Mouse (Mus musculus): ENCODE data around the gene Lrba. TPM values are rescaled to one million over a fixed set of nuclear protein-coding genes. Genes with fewer than 3 reads are reported as not detected.
A peak's percentile ranks its signal among the peaks of the same experiment; 100 is the strongest.

The Lrba gene
- polyA plus RNA-seq, 1 experiment from 2014 or later = 2.5 TPM

GRCm38 (mm10) chr3:86793264-86793663 lies 568.8 kb downstream of the Lrba start:
- no peak overlapping the region for H3K4me3 ChIP-seq
- H3K36me3 ChIP-seq = no peaks in the 10 kb centered on the region
- H3K27ac ChIP-seq = 0 out of 2 replicates have a peak overlapping the region, but pooled peaks have one; percentile 29
- H3K27me3 ChIP-seq (ENCODE audit: insufficient read depth, poor library complexity, severe bottlenecking) = no peaks in the 10 kb centered on the region
- no peak for DNase-seq (ENCODE audit: low spot score)
- peaks cover 42% of the 10 kb centered on the region for H3K4me1 ChIP-seq
- no peaks in the 10 kb centered on the region for H3K9me3 ChIP-seq
- WGBS = 71% methylated on average over 4 of the region's 4 CpGs

GRCm38 (mm10) chr3:86793720-86794191 lies 569.3 kb downstream of the Lrba start:
- no peaks in the 10 kb centered on the region for H3K9me3 ChIP-seq
- 0 out of 2 replicates have a peak overlapping the region, but pooled peaks have one; percentile 29 for H3K27ac ChIP-seq
- H3K27me3 ChIP-seq (ENCODE audit: insufficient read depth, poor library complexity, severe bottlenecking) = no peaks in the 10 kb centered on the region
- peaks cover 39% of the 10 kb centered on the region for H3K4me1 ChIP-seq
- H3K36me3 ChIP-seq = no peaks in the 10 kb centered on the region
- WGBS = 43% methylated on average over 1 of the region's 1 CpGs
- H3K4me3 ChIP-seq = no peak overlapping the region
- DNase-seq (ENCODE audit: low spot score) = no peak

GRCm38 (mm10) chr3:86796716-86797115 lies 572.2 kb downstream of the Lrba start:
- WGBS = 31% methylated on average over 6 of the region's 6 CpGs

GRCm38 (mm10) chr3:86797871-86798460 lies 573.5 kb downstream of the Lrba start:
- H3K4me3 ChIP-seq = no peak overlapping the region
- H3K36me3 ChIP-seq = no peaks in the 10 kb centered on the region
- H3K27ac ChIP-seq = peak overlapping the region; percentile 33; the same call in 1 of the 2 replicates
- H3K9me3 ChIP-seq = no peaks in the 10 kb centered on the region
- 67% methylated on average over 13 of the region's 13 CpGs for WGBS
- H3K27me3 ChIP-seq (ENCODE audit: insufficient read depth, poor library complexity, severe bottlenecking) = no peaks in the 10 kb centered on the region
- peaks cover 22% of the 10 kb centered on the region for H3K4me1 ChIP-seq
- no peak for DNase-seq (ENCODE audit: low spot score)

More at GRCm38 (mm10) chr3:86796716-86797115, 572.2 kb downstream of the Lrba start:
- Histone ChIP-seq H3K4me1 (peaks cover 20% of the 10 kb centered on the region), H3K27me3 (ENCODE audit: insufficient read depth, poor library complexity, severe bottlenecking) (no peaks in the 10 kb centered on the region), H3K4me3 (no peak overlapping the region), H3K36me3 (no peaks in the 10 kb centered on the region), H3K27ac (no peak overlapping the region), H3K9me3 (no peaks in the 10 kb centered on the region)
- no peak for DNase-seq (ENCODE audit: low spot score)

GRCm38 (mm10) chr3:86799041-86799440 lies 574.6 kb downstream of the Lrba start:
- Histone ChIP-seq H3K4me3 (no peak overlapping the region), H3K27me3 (ENCODE audit: insufficient read depth, poor library complexity, severe bottlenecking) (no peaks in the 10 kb centered on the region), H3K9me3 (no peaks in the 10 kb centered on the region), H3K4me1 (peaks cover 23% of the 10 kb centered on the region), H3K36me3 (no peaks in the 10 kb centered on the region), H3K27ac (peak overlapping the region; percentile 57; the same call in 1 of the 2 replicates)
- WGBS = 58% methylated on average over 9 of the region's 9 CpGs
- peak; percentile 93 for DNase-seq (ENCODE audit: low spot score)

GRCm38 (mm10) chr3:86800841-86801240 lies 576.4 kb downstream of the Lrba start:
- Histone ChIP-seq H3K4me3 (no peak overlapping the region), H3K36me3 (no peaks in the 10 kb centered on the region), H3K27me3 (ENCODE audit: insufficient read depth, poor library complexity, severe bottlenecking) (no peaks in the 10 kb centered on the region), H3K27ac (no peak overlapping the region), H3K4me1 (peaks cover 31% of the 10 kb centered on the region), H3K9me3 (no peaks in the 10 kb centered on the region)
- no peak for DNase-seq (ENCODE audit: low spot score)
- 86% methylated on average over 8 of the region's 8 CpGs for WGBS

GRCm38 (mm10) chr3:86802825-86803224 lies 578.3 kb downstream of the Lrba start:
- peak overlapping the region; percentile 48 for H3K27ac ChIP-seq
- DNase-seq (ENCODE audit: low spot score) = no peak
- WGBS = 45% methylated on average over 8 of the region's 8 CpGs

GRCm38 (mm10) chr3:86804265-86804664 lies 579.8 kb downstream of the Lrba start:
- Histone ChIP-seq H3K27me3 (ENCODE audit: insufficient read depth, poor library complexity, severe bottlenecking) (no peaks in the 10 kb centered on the region), H3K27ac (0 out of 2 replicates have a peak overlapping the region, but pooled peaks have one; percentile 10), H3K9me3 (no peaks in the 10 kb centered on the region), H3K4me3 (no peak overlapping the region), H3K36me3 (no peaks in the 10 kb centered on the region), H3K4me1 (peaks cover 19% of the 10 kb centered on the region)
- DNase-seq (ENCODE audit: low spot score) = no peak
- 73% methylated on average over 9 of the region's 9 CpGs for WGBS

More at GRCm38 (mm10) chr3:86802825-86803224, 578.3 kb downstream of the Lrba start:
- Histone ChIP-seq H3K27me3 (ENCODE audit: insufficient read depth, poor library complexity, severe bottlenecking) (no peaks in the 10 kb centered on the region), H3K9me3 (no peaks in the 10 kb centered on the region), H3K4me1 (peaks cover 22% of the 10 kb centered on the region), H3K36me3 (no peaks in the 10 kb centered on the region), H3K4me3 (no peak overlapping the region)

- no peak for DNase-seq (ENCODE audit: low spot score)
- 95% methylated on average over 9 of the region's 9 CpGs for WGBS
Measured at GRCm38 (mm10) chr3:86806834-86807233, 582.4 kb downstream of the Lrba start.

GRCm38 (mm10) chr3:86807750-86808467 lies 583.4 kb downstream of the Lrba start:
- no peak overlapping the region for H3K4me3 ChIP-seq
- peaks cover 19% of the 10 kb centered on the region for H3K4me1 ChIP-seq
- no peak overlapping the region for H3K27ac ChIP-seq
- no peak for DNase-seq (ENCODE audit: low spot score)
- H3K36me3 ChIP-seq = no peaks in the 10 kb centered on the region
- no peaks in the 10 kb centered on the region for H3K27me3 ChIP-seq (ENCODE audit: insufficient read depth, poor library complexity, severe bottlenecking)
- WGBS = 78% methylated on average over 14 of the region's 14 CpGs
- no peaks in the 10 kb centered on the region for H3K9me3 ChIP-seq

More at GRCm38 (mm10) chr3:86806834-86807233, 582.4 kb downstream of the Lrba start:
- Histone ChIP-seq H3K4me1 (peaks cover 19% of the 10 kb centered on the region), H3K27me3 (ENCODE audit: insufficient read depth, poor library complexity, severe bottlenecking) (no peaks in the 10 kb centered on the region), H3K27ac (no peak overlapping the region), H3K36me3 (no peaks in the 10 kb centered on the region), H3K9me3 (no peaks in the 10 kb centered on the region), H3K4me3 (no peak overlapping the region)

- peaks cover 10% of the 10 kb centered on the region for H3K4me1 ChIP-seq
- no peaks in the 10 kb centered on the region for H3K9me3 ChIP-seq
- H3K36me3 ChIP-seq = no peaks in the 10 kb centered on the region
- H3K27ac ChIP-seq = no peak overlapping the region
- DNase-seq (ENCODE audit: low spot score) = no peak
- H3K27me3 ChIP-seq (ENCODE audit: insufficient read depth, poor library complexity, severe bottlenecking) = no peaks in the 10 kb centered on the region
- no peak overlapping the region for H3K4me3 ChIP-seq
- 80% methylated on average over 9 of the region's 9 CpGs for WGBS
Measured at GRCm38 (mm10) chr3:86809199-86809598, 584.7 kb downstream of the Lrba start.

GRCm38 (mm10) chr3:86809646-86810045 lies 585.2 kb downstream of the Lrba start:
- no peak overlapping the region for H3K4me3 ChIP-seq
- WGBS = 33% methylated on average over 2 of the region's 2 CpGs
- H3K27me3 ChIP-seq (ENCODE audit: insufficient read depth, poor library complexity, severe bottlenecking) = no peaks in the 10 kb centered on the region
- 0 out of 2 replicates have a peak overlapping the region, but pooled peaks have one; percentile 13 for H3K27ac ChIP-seq
- no peak for DNase-seq (ENCODE audit: low spot score)
- peaks cover 5% of the 10 kb centered on the region; the same call in 1 of the 2 replicates for H3K4me1 ChIP-seq
- H3K9me3 ChIP-seq = no peaks in the 10 kb centered on the region
- H3K36me3 ChIP-seq = no peaks in the 10 kb centered on the region

GRCm38 (mm10) chr3:86810908-86811307 lies 586.4 kb downstream of the Lrba start:
- 90% methylated on average over 5 of the region's 5 CpGs for WGBS
- H3K27ac ChIP-seq = no peak overlapping the region
- no peaks in the 10 kb centered on the region for H3K27me3 ChIP-seq (ENCODE audit: insufficient read depth, poor library complexity, severe bottlenecking)
- H3K4me3 ChIP-seq = no peak overlapping the region
- peaks cover 3% of the 10 kb centered on the region; the same call in 1 of the 2 replicates for H3K4me1 ChIP-seq
- no peaks in the 10 kb centered on the region for H3K36me3 ChIP-seq
- no peak for DNase-seq (ENCODE audit: low spot score)
- no peaks in the 10 kb centered on the region for H3K9me3 ChIP-seq

All from heart, embryonic 10.5 days (tissue).